Mouse (Mus musculus) adrenal gland, postnatal 4 days (tissue): ENCODE results near the gene Pip5k1a. TPM values are rescaled to one million over a fixed set of nuclear protein-coding genes. Genes with fewer than 3 reads are reported as not detected.
"Not testable (repeated sequence)": the region's sequence is repeated elsewhere in the genome, so short reads cannot be mapped to it uniquely, and the experiment has no call there.

Source experiments
- DNase-seq, 2 experiments: peaks; one replicate each; pipeline ENCODE4 v3.0.0; 2021 to 2022; ENCODE audit warnings: low spot score in 2 of 2, mixed read lengths in 2 of 2
- total RNA-seq, 2 experiments: library from RNA; stranded (reverse); gene quantifications; 2 replicates each; pipeline ENCODE4 v1.2.3; 2021

The Pip5k1a gene
- total RNA-seq, 2 experiments from 2014 or later: 51.6 to 54.5 TPM

DNA sequence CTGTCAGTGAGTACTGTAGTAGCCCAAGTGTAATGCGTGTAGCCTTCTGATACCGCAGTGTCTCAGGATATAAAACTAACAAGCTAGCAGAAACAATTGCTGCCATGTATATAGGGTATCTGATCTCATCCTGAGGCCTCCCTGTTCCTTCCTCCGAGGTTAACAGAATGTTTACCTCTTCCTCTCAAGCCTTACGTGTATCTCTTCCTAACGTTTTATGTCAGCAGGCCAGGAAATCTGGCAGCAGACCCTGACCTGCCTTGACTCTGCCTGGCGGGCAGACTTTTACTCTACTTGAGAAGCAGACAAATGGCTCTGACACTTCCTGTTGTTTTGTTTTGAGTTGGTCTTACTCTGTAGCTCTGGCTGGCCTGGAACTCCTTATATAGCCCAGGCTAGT is 14.8 kb upstream of the Pip5k1a start:
- no peak for DNase-seq

DNA sequence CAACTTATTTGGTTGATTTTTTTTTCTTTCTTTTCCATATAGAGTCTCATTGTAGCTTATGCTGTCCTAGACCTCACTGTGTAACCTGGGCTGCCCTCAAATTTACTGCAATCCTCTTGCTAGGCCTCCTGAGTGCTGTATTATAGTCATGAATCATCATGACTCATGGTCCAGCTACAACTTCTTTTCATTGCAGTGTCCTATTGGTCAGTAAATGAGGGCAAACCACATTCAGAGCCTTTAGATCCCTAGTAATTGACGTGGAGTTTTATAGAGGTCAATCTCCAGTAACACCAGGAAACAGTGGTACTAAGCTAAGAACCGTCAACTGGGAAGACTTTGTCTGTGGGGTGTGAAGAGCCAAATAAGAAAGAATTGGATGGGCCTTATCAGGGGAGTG is 11.0 kb upstream of the Pip5k1a start:
- DNase-seq: no peak

DNA sequence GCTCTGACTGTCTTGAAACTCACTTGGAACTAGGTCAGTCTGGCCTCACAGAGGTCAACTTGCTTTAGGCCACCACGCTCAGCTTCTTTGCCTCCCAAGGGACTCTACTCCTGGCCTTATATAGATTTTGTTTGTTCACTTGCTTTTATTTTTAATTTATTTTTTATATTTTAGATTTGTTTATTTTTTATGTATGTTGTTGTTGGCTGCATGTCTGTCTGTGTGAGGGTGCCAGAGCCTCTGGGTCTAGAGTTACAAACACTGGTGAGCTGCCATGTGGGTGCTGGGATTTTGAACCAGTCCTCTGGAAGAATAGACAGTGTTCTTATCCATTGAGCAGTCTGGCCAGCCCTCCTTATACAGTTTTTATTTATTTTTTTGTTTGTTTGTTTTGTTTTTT is 6.0 kb upstream of the Pip5k1a start:
- no peak for DNase-seq

DNA sequence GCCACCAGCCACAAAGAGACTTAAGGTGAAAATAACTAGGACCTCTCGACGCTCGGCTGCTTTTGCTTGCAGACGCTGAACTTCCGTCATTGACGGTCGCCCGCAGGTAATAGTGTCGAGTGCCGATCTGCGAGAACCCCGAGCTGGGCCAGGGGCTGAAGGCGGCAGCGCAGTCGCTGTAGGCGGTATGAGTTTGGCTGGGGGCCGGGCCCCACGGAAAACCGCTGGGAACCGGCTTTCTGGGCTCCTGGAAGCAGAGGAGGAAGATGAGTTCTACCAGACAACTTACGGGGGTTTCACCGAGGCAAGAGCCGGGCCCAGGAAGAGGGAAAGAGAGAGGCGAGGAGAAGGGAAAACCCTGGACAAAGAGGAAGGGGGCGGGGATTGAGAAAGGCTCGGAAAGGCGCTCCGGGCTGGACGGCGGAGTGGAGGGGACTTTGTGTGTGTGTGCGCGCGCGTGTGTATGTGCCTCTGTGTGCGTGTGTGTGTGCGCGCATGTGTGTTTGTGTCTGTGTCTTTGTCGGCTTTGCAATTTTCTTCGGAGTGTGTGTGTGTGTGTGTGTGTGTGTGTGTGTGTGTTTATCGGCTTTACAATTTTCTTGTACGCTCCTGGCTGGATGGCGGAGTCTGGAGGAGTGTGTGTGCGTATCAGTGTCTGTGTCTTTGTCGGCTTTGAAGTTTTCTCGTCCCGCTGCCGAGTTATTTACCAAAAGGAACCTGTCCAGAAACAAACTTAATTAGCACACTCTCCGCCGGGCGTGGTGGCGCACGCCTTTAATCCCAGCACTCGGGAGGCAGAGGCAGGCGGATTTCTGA is 4.4 kb upstream of the Pip5k1a start, which contains the start of gene Vps72:
Gene Vps72, plus strand, starts transcription at position 112 of the 816 bp plus-strand sequence.
- DNase-seq: peak; percentile 49 to 79

DNA sequence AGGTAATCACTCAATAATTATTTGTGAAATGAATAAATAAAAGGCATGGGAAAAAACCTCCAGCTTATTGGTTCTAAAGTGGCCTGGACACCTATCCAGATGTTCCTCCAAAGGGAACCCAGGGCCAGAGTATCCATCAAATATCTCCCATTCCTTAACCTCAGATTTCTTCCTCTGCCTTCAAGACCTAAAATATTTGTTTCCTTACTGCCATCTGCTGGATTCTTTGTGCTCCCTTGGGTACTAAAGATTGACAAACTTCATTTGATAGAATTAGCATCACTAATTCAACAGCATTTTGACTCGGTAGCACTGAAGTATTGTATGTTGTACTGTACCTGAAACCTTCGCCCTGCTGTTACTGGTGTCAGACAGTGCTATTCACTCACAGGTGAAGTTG is 1.2 kb upstream of the Pip5k1a start:
- DNase-seq: no peak

DNA sequence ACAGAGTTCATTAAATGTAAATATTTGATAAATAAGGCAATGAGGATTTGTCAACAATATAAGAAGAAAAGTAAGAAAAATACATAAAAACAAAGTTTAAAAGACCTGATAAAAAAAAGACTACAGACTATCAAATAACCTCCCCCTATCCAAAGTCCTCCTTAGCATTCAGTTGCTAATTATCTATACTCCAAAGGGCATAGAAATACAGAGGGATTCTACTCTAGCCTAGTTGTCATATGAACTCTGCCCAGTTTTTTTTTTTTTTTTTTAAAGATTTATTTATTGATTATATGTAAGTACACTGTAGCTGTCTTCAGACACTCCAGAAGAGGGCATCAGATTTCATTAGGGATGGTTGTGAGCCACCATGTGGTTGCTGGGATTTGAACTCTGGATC is 578 bp upstream of the Pip5k1a start:
- not testable (repeated sequence) for DNase-seq

DNA sequence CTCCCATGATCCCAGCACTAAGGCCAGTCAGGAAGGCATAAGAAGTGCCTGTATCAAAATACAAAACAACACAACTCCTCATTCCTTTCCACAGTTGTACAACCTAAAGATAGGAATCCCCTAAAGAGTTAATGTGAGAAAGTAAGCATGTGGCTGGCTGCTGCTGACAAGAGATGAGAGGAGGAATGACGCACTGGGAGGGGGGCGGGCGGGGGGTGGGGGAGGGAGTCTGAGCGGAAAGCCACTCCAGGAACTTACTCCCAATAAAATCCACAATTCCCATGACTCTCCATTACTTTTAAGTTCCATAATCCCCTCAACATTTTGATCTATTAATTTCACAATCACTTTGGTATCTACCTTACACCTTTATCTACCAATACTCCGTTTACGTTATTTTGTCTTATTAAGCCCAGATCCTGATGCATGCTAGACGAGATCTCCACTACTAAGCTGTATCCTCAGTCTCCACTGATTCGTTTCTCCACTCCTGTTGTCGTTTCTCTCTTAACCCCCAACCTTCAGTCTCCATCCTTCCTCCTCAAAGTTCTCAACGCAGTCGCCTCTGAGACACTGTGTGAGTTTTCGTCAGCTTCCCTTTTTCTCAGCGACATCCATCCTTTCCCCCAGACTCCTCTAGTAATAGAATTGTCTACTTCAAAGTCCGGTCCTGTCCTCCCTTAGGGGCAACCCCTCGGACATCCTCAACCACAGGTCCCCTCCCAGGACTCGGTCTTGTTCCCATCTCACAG is 968 bp downstream of the Pip5k1a start:
- no peak for DNase-seq

DNA sequence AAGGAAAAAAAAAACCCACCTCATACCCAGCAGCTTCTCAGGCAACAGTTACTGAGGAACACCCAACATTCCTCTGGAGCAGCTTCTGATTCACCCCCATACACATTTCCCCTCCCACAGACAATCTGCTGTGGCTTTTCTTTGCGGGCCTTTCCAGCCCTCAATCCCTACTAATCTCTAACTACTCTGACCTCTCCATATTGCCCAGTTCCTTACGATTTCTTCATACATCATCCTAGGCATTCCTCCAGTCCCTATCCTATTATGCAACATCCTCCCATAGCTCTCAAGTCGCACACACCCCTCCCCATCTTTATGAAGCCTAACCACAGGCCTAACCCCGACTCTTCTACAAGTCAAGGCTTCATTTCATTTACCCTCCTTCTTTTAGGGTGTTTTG is 1.6 kb downstream of the Pip5k1a start:
- no peak for DNase-seq

DNA sequence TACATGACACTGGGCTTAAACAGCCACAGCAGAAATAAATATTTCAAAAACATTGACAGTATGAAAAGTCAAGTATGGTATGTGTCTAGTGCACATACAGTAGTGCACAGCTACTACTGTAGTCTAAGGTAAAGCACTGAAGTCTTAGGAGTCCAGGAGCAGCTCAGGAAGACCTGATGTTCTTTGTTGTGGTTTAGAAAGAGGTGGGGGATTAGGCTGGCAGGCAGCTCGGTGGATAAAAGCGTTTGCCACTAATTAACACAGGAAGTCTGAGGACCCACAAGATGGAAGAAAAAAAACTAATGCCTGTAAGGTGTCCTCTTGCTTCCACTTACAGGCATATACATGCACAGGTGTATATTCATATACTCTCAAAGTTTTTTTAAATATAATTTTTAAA is 5.9 kb downstream of the Pip5k1a start:
- no peak for DNase-seq

DNA sequence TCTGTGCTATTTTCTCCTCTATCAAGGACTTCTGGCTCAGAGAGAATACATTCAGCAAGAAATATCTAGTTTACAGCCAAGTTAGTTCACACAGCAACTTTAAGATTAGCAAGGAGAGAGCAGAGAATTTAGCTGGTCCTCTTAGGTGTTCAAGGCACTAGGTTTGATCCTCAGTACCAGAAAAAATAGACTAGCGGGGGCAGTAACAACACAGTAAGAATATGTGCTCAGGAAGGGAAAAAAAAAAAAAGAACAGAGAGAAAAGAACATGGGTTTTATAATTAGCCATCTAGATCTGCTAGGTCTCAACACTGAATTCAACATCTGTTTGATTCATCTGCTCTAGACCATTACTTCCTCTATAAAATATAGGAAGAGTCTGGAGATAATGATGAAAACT is 18.7 kb downstream of the Pip5k1a start:
- DNase-seq: no peak

DNA sequence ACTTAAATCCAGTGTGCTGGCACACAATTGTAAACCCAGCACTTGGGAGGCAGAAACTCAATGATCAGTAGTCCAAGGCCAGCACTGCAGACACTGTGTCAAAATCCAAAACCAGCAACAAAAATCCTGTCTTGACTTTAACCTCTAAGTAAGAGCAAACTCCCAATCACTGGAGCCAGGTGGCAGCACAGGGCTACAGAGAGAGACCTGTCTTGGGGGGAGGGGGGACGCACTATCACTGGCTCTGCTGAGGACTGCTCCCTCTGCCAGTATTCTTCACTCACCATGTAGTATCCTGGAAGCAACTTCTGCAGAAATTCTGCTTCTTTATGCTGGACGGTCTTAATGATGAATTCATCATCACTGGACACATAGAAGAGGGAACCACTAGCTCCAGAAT is 35.1 kb downstream of the Pip5k1a start:
- no peak for DNase-seq

DNA sequence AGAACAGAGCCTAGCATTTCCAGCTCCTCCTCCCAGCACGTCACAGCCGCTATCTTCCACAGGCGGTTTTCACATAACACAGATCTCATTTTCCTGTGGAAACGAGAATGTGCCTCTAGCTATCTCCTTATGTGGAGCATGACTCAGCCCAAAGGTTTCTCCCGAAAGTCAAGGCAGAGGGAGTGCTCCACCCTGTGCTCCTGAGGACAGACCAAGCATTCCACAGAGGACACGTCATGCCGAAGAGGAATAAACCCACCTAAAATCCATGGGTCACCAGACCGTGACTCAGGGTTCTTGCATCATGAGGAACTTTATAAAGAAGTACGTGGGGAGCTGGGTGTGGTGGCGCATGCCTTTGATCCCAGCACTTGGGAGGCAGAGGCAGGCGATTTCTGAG is 40.2 kb downstream of the Pip5k1a start:
- no peak for DNase-seq

DNA sequence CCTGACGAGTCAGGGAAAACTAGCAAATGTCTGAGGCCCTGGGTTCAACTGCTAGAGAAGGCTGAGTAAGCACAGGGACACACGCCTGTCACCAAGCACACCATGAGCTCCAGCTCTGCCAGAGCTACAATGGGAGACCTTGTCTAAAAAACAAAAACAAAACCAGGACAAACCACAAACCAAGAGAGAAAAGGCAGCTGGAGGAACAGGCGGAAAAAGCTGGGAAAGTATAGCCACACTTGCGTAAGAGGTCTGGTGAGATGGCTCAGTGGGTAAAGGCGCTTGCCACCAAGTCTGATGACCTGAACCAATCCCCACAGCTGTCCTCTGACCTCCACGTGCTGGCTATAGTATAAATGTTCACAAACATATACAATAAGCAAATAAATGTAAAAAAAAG is 40.6 kb downstream of the Pip5k1a start:
- DNase-seq: no peak

DNA sequence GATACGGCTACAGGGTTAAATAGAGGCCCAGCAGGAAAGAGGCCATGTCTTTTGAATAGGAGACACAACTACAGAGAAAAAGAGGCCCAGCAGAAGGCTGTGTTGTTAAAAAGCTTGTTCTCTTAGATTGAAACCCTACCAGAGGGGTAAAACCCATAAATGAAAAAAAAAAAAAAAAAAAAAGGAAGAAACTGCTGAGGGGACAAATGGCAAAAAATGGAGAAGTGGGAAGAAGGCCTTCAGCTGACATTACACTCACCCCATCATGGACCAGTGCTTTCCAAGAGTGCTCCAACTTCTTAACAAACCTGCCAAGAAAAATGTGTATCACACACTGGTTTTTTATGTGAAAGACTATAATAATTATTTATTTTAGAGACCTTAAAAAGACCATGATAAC is 41.2 kb downstream of the Pip5k1a start:
- no peak for DNase-seq

DNA sequence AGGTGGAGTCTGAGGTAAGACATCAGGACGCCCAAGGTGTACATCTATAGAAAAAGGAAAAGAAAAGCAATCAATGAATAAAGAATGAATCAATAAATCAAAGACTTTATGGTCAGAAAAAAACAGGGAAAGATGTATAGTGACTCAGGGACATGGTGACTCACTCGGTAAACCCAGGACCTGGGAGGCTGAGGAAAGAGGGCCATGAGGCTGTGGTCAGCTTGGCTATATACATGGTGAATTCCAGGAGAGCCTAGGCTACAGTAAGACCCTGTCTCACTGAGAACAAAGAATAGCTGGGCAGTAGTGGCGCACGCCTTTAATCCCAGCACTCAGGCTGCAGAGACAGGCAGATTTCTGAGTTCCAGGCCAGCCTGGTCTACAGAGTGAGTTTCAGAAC is 43.0 kb downstream of the Pip5k1a start:
- no peak for DNase-seq

DNA sequence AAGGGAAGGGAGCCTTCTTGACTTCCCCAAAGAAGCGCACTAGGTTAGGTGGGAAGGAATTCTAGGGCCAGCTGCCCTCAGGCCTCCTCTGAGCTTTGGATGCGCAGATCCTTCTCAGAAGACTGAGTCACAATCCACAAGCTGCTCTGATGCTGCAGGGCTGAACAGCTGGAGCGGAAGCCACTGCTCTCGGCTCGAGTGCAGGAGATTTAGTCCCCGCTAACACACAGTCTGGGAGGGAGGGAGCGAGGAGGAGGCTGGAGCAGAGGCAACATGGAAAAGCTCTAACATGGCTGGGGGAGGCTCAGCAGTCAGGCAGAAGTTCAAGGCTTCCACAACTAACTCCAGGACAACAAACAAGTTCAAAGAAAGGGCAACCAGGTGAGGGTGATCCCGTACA is 48.7 kb downstream of the Pip5k1a start:
- DNase-seq: no peak

DNA sequence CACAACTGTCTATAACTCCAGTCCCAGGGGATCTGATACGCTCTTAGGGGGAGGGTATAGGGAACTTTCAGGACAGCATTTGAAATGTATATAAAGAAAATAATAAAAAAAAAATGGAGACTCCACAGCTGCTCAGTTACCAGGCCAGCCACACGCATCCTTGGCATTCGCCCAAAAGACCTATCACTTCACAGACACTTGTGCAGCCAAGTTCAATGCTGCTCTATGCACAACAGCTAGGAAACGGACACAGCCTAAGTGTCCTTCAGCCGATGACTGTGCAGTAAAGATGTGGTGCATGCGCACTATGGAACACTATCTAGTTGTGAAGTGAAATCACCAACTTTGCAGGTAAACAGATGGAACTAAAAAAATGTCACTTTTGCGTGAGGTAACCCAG is 50.5 kb downstream of the Pip5k1a start:
- DNase-seq: no peak

DNA sequence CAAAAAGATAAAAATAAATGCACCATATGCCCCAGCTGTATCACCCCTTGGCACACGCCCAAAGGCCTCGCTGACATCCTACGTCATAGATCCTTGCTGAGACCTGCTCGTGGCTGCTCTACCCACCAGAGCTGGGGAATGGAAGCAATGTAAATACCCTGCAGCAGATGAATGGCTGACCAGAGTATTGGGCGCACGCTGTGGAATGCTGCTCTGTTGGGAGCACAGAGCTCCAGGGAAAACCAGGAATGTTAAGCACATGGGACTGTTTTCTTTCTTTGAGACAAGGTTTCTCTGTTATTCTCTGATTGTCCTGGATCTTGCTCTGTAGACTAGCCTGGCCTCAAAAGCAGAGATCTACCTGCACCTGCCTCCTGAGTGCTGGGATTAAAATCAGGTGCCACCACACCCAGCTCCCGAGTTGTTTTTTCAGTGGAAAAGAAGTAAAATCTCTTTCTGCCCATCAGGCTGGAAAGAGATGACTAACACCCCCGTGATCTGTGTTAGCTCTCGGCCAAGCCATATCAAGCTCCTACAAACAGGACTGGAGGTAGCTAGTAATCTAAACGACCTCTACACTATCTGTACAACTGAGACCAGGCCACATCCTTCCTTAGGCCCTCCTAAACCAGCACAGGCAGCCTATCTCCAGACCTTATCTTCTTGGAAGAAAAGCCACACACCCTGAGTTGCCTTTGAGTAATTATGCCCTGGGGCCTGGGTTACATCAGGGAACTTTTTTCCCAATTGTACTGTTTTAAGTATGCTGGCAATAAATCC is 52.1 kb downstream of the Pip5k1a start:
- no peak for DNase-seq

DNA sequence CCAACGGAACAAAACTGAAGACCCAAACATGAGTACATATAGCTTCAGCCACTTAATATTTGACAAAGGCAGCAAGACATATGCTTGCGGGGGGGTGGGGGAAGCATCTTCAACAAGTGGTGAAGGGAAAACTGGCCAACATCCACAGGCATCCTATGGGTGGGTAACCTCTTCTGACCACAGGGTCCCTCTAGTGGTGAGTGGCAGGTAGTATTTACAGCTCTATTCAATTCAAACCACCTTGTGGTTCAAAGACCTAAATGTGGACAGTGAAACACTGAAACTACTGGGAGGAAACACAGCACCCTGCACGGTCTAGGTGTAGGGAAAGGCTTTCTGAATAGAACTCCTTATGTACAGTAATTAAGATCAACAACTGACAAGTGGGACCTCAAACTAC is 53.0 kb downstream of the Pip5k1a start:
- no peak for DNase-seq

DNA sequence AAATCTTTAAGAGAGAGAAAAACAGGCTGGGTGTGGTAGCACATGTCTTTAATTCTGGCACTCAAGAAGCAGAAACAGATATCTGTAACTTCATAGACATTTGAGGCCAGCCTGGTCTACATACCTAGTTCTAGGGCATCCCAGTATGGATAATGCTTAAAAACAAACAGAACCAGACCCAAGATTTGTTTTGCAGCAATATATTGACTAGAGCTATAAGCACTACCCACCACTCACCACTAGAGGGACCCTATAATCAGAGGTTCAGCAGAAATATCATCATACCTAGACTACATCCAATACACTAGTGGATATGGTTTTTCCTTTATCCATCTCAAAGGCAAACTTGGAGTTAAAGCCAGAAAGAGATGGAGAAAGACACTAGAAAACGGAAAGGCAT is 53.8 kb downstream of the Pip5k1a start:
- DNase-seq: no peak

DNA sequence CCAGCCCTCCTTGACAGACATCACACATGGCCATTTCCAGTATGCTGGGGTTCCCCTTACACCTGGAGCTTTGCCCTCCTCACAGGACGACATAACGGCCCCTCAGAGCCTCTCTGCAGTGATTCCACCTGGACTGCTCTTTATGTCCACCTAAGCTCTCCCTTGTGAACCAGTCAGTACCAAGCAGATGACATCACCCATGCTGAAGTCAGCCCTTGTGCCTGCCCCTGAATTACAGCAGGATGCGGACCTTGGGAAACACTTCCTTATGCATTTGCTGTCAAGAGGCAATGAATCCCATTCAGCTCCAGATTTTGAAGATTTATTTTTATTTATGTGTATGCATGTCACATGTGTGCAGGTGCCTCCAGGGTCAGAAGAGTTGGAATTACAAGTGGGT is 58.8 kb downstream of the Pip5k1a start:
- no peak for DNase-seq
